Mouse (Mus musculus) heart, postnatal 0 days (tissue): ENCODE data around the gene Trio.

ENCODE experiments used
- CTCF ChIP-seq: IDR thresholded peaks from 2 replicates; pipeline ENCODE4 v1.5.1; 2016; ENCODE audit warnings: antibody characterized with exemption, control low read depth, low read depth
- EP300 ChIP-seq: IDR thresholded peaks from 2 replicates; pipeline ENCODE4 v1.6.1; 2016; ENCODE audit warnings: antibody characterized with exemption, low read depth

GRCm38 (mm10) chr15:27797480-27798155, 228.0 kb downstream of the Trio start:
- TF ChIP-seq CTCF: no peak
- no peak for TF ChIP-seq EP300
